Mouse (Mus musculus): ENCODE data around the gene Cenpx.
"Not testable (repeated sequence)": the region's sequence is repeated elsewhere in the genome, so short reads cannot be mapped to it uniquely, and the experiment has no call there.

Gene Cenpx

GRCm38 (mm10) chr11:120713580-120714518 is at the start of gene Cenpx, which contains the start of gene Lrrc45:
Gene Cenpx, minus strand, starts transcription at chr11:120713738.
Gene Lrrc45, plus strand, starts transcription at chr11:120713925.
- peak; percentile 99 for DNase-seq (ENCODE audit: low spot score)

DNA sequence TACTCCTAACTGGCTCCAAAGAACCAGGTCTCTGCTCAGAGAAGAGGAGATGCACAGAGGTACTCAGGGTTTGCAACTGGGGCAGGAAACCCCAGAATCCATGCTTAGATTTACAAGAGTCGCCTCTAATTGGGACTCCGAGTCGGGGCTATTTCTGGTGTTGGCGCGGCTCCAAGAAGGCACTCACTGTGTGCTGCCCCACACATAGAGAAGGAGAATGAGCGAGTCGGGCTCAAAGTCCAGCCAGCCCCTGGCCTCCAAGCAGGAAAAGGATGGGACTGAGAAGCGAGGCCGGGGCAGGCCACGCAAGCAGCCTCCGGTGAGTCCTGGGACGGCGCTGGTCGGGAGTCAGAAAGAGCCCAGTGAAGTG is 49.1 kb upstream of the Cenpx start, which contains the start of gene Hmga1b:
Hmga1b (plus strand) TSS at position 123 of the 370 bp plus-strand sequence.
- DNase-seq (ENCODE audit: low spot score), result not testable (repeated sequence)

DNA sequence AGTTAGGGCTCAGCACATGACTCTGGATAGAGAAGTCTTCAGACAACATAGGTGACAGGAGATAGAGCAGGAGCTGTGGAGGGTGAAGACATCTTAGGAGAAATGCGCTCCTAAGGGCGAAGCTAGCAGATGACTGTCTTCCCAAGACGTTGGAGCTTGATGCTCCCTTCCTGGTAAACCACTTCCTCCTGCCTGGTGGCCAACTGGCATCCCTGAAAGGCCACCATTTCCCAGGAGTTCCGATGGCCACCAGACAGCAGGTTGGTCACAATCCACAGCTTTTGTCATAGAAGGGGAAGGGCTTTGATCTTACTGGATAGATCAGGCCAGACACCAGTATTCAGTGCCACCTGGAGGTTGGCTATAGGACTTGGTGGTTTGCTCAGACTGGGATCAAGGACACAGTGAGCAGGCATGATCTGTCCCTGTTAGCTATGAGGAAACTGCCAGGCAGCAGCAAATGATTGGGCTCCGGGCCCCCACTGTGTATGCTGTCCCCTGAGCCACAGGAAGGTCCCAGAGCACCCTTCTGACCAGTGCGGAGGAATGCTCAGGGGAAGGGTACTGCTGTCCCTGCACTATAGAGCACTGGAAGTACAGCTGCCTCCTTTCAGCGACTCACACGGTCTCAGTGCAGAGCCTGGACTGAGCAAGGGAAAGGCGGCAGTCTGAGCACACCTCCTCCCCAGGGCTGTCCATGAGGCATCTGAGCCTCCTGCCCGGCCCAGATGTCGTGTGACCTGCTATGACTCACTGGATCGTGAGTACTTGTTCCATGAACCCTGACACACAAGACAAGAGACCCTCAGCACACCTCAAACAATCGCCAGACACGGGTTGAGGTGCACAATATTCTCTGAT is 48.5 kb upstream of the Cenpx start:
- DNase-seq (ENCODE audit: low spot score), result no peak

- DNase-seq (ENCODE audit: low spot score), result no peak
These were observed 46.7 kb upstream of the Cenpx start for GRCm38 (mm10) chr11:120760236-120760635.

DNA sequence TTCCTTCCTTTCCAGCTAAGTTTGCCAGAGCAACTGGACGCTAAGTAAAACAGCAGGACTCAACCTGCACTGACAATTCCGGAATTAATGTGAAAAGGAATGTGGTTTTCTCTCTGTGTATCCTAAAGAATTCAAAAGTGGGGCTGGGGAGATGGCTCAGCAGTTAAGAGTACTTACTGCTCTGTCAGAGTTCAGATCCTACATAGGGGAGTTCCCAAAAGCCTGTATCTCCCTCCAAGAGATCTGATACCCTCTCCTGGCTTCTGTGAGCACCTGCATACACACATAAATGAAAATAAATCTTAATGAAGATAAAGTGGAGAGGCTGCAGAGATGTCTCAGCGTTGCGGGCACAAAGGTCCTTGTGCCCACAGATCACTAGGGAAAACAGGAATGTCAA is 38.1 kb upstream of the Cenpx start:
- DNase-seq (ENCODE audit: low spot score), result no peak

GRCm38 (mm10) chr11:120749430-120749829 is 35.9 kb upstream of the Cenpx start:
- peak; percentile 44 for DNase-seq (ENCODE audit: low spot score)

GRCm38 (mm10) chr11:120747974-120748373 is 34.4 kb upstream of the Cenpx start:
- no peak for DNase-seq (ENCODE audit: low spot score)

DNA sequence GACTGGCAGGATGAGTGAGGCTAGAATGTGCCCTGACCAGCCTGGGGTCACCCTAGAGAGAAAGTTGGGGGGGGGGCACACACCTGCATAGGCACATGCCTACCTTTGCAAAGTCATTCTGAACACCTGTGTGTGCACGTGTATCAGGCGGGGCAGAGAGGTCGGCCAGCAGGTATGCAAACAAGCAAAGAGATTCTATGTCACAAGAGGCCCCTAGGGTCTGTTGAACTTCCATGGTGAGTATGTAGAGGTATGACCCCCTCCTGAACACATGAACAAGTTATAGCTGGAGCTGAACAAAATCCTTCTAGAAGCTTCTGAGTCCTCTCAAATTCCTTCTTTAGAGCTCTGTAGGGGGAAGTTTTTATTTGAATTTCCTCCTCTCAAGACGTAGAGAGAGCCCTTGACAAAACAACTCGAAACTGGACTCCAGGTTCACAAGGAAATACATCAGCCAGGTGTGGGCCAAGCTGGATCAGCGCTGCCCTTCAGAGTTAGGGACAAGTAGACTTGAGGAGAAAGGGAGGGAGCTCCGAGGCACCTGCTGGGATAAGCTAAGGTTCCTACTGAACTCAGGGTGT is 30.7 kb upstream of the Cenpx start:
- no peak for DNase-seq (ENCODE audit: low spot score)

- no peak for DNase-seq (ENCODE audit: low spot score)
These were observed 27.4 kb upstream of the Cenpx start for GRCm38 (mm10) chr11:120740981-120741380.

DNA sequence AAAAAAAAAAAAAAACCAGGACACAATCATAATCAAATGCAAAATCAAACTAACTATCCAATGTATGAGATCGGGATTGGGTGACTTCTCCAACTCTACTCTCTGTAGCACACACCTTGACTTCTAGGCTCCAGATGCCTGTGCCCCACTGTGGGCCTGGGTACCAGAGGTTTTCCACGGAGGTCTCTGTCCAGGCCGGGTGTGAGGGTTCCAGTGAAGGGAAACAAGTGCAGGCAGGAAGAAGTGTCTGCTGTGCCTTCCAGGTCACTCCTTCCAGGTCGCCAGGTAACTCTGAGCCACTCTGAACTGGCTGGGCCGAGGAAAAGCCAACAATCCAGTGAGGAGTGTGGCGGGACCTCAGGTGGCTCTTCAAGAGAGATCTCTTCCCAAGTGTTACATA is 22.9 kb upstream of the Cenpx start:
- no peak for DNase-seq (ENCODE audit: low spot score)

DNA sequence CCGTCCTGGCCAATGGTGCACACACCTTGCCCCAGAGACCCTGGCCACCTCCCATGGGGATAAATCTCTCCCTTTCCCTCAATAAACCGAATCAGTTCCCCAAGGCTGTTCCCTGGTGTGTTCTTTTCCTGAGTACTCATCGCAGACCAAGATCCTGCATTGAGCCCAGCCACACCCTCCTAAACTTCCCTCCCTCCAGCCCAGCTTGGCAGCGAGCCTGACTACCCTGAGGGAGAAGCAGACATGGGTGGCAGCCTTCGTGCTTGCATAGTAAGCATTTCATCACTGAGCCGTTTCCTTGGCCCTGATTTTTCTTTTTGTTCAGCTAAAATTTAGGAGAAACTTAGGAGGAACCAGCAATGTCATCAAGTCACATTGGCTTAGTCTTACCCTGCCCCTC is 20.0 kb upstream of the Cenpx start:
- DNase-seq (ENCODE audit: low spot score), result no peak

DNA sequence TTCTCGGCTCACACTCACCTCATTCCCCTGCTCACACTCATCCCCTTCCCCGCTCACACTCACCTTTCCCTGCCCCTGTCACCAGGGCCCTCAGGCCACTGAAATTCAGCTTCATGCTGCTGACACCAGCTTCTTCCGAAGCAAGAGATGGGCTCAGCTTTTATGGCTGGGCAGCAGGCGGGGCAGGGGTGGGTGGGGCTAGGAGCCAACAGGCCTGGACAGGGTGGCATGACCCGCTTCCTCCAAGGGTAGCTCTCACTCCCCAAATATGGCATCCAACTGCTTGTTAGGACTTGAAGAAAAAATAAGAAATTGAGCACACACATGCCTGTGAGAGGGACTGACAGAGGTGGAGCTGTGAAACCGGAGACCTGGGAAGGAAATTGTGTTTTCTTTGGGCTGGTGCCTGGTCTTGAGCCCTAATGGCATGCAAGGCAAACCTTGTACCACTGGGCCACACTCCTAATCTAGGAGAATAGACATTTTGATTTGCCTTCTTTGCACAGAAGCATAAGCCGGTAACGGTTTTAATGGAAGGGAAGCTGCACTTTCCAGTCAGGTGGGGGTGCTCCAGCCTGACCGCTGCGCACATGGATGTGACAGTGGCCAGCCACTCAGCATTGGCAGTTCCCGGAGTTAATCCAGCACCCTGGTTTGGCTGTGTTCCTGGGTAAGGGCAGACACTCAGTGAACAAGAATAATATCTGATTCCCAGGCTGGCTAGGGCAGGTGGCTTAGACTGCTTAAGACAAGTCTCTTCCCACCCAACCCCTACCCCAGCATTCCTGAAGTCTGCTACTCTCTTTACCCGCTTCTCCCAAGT is 18.5 kb upstream of the Cenpx start, which contains the start of gene Cbr2:
Cbr2 (minus strand) TSS at position 257 of the 823 bp plus-strand sequence.
- DNase-seq (ENCODE audit: low spot score), result no peak

- DNase-seq (ENCODE audit: low spot score), result no peak
These were observed 17.9 kb upstream of the Cenpx start for GRCm38 (mm10) chr11:120731395-120731794.

DNA sequence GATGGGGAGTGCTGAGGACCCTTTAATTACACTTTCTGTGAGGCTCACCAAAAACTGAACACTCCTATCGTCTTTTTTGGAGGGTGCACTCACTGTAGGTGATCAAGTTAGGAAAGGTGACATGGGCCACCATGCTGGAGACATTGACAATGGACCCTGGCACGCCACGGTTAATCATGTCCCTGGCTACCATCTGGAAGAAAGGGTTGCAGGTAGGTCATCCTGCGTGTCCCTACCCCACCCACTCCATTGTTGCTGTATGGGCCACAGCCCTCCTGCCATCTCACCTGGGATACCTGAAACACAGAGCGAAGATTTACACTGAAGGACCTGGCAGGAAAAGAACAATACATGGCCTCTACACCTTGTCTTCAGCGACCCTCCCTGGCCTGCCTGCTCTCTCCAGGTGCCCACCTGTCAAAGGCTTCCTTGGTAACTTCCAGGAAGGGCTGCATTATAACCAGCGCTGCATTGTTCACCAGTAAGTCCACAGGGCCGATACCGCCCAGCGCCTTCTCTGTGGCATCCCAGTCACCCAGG is 16.9 kb upstream of the Cenpx start:
- no peak for DNase-seq (ENCODE audit: low spot score)

GRCm38 (mm10) chr11:120729432-120730050 is 16.0 kb upstream of the Cenpx start:
- DNase-seq (ENCODE audit: low spot score), result peak; percentile 53

DNA sequence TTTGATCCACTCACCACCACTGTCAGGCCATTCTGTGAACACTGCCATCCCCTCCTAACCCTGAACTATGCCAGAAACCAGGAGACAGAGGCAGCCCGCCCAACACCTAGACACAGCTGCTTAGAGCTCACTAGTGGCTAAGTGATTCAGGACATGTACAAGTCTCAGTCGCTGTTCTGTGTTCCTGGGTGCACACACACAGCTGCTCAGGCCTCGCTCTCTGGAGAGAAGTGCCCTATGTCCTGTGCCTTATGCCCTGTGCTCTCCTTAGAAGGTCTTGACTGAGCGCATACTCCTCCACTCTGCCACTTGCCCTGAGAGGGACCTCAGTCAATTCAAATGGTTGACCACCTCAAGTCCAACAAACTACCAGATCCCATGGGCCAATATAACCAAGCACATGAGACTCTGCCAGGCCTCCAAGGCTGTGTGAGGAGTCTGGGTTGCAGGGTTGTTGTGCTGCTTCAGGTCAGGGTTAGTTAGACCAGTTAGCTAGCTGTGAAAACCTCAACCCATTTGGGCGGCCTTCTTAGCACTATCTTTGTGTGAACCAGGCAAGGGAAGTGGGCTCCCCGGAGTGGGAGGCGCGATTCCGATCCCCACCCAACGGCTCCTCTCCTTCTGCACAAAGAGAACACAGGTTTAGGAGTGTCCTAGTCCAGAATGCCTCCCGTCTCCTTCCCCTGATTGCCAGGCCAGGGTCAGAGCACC is 15.1 kb upstream of the Cenpx start:
- no peak for DNase-seq (ENCODE audit: low spot score)

GRCm38 (mm10) chr11:120727564-120727963 is 14.0 kb upstream of the Cenpx start:
- DNase-seq (ENCODE audit: low spot score), result no peak

DNA sequence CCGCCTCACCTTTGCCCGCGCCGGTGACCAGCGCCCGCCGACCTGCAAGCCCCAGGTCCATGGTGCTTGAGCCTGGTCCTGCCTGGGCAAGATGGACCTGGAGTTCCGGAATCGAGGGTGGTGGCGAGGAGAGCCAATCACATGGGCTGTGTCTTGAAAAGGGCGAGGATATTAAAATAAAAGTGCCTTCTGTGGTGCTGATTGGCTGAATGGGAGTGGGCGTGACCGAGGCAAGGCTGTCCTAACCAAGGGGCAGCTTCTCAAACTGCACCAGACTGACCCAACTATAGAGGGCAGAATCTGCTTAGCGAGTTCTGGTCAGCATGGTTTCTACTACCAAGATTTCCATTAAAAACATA is 13.6 kb upstream of the Cenpx start, which contains the start of gene Dcxr:
Dcxr (minus strand) TSS at position 113 of the 359 bp plus-strand sequence.
- DNase-seq (ENCODE audit: low spot score), result peak; percentile 83

GRCm38 (mm10) chr11:120726243-120727168 is 13.0 kb upstream of the Cenpx start:
- DNase-seq (ENCODE audit: low spot score), result no peak

All from c-Kit-positive CD71-positive TER-119-positive erythroid progenitor cells, embryonic 14.5 days (primary cell).